Comparison of ENCODE assay signal across 10 mouse cellular contexts in genomic region chr15:61108957-61109356, GRCm38 (mm10).
DNase-seq lines count a peak whose midpoint lies in the region; ATAC-seq and TF ChIP-seq lines count a peak whose summit lies in the region.
"Had no signal": no experiment of that assay in that cellular context is flagged by ENCODE, and none has a peak within 500 bp of the region (broad histone marks: within the 10 kb centered on the region; RNA-seq: fewer than 3 reads in every experiment).

No protein-coding gene starts in this region.

- TF ChIP-seq POLR2A in kidney, adult 2 months (IDR thresholded peaks at IDR 0.05; ENCODE audit: low read depth, low read length), result no peak

- H3K4me1 ChIP-seq in kidney, embryonic 15.5 days, result peaks cover 11% of the 10 kb centered on the region
- no peaks in the 10 kb centered on the region for H3K4me1 ChIP-seq in kidney, adult 2 months (ENCODE audit: control insufficient read depth, insufficient read depth, low read length)
- peaks cover 2% of the 10 kb centered on the region; the same call in 1 of the 2 replicates for H3K4me1 ChIP-seq in forebrain, embryonic 11.5 days (replicated peaks; ENCODE audit: control insufficient read depth, insufficient read depth, low read length)
- H3K4me1 ChIP-seq in liver, embryonic 11.5 days (replicated peaks; ENCODE audit: control insufficient read depth, insufficient read depth, low read length), result no peaks in the 10 kb centered on the region
- H3K4me1 ChIP-seq: midbrain, embryonic 15.5 days had no signal

- H3K9me3 ChIP-seq in kidney, embryonic 15.5 days (replicated peaks), result no peaks in the 10 kb centered on the region
- H3K9me3 ChIP-seq in forebrain, embryonic 11.5 days (ENCODE audit: control insufficient read depth, low read length), result no peaks in the 10 kb centered on the region
- H3K9me3 ChIP-seq in liver, embryonic 11.5 days (ENCODE audit: control insufficient read depth, low read length), result no peaks in the 10 kb centered on the region
- H3K9me3 ChIP-seq: midbrain, embryonic 15.5 days had no signal

- DNase-seq in kidney, adult 2 months, result no peak
- peak; percentile 4 for DNase-seq in embryo, embryonic 11.5 days (ENCODE audit: low read depth, low spot score)
- no peak for DNase-seq in forebrain, embryonic 11.5 days (ENCODE audit: low spot score)
- DNase-seq in mesoderm, embryonic 11.5 days (ENCODE audit: low read depth, low spot score), result peak; percentile 27
- DNase-seq in liver, embryonic 11.5 days (ENCODE audit: low spot score), result no peak
- no peak for DNase-seq in left cerebral cortex, postnatal 14 days (ENCODE audit: low spot score in 2 of 2)
- DNase-seq: kidney, adult 11 months; spleen, adult 18-20 months had no signal

- WGBS in kidney, embryonic 15.5 days, result 45% methylated on average over 2 of the region's 2 CpGs
- 75% methylated on average over 2 of the region's 2 CpGs for WGBS in kidney, adult 2 months
- WGBS in forebrain, embryonic 11.5 days, result 23% methylated on average over 2 of the region's 2 CpGs
- 58% methylated on average over 2 of the region's 2 CpGs for WGBS in liver, embryonic 11.5 days

- no peak for TF ChIP-seq CTCF in kidney, adult 2 months (conservative IDR thresholded peaks at IDR 0.05; ENCODE audit: insufficient read depth, insufficient read length, low read depth, low read length)

- H3K9ac ChIP-seq in kidney, embryonic 15.5 days, result no peak overlapping the region
- no peak overlapping the region for H3K9ac ChIP-seq in forebrain, embryonic 11.5 days (ENCODE audit: low read length)
- no peak overlapping the region for H3K9ac ChIP-seq in liver, embryonic 11.5 days (ENCODE audit: low read depth, low read length)
- H3K9ac ChIP-seq: midbrain, embryonic 15.5 days had no signal

- H3K4me3 ChIP-seq in kidney, embryonic 15.5 days (replicated peaks), result no peak overlapping the region
- H3K4me3 ChIP-seq in kidney, adult 2 months (ENCODE audit: insufficient read depth, low read depth, low read length), result no peak overlapping the region
- no peak overlapping the region for H3K4me3 ChIP-seq in forebrain, embryonic 11.5 days (ENCODE audit: low read depth, low read length)
- H3K4me3 ChIP-seq in liver, embryonic 11.5 days (ENCODE audit: low read depth, low read length), result no peak overlapping the region
- H3K4me3 ChIP-seq: midbrain, embryonic 15.5 days had no signal

- H3K36me3 ChIP-seq in kidney, embryonic 15.5 days, result no peaks in the 10 kb centered on the region
- no peaks in the 10 kb centered on the region for H3K36me3 ChIP-seq in kidney, adult 2 months (ENCODE audit: control insufficient read depth, insufficient read depth, low read length)
- no peaks in the 10 kb centered on the region for H3K36me3 ChIP-seq in forebrain, embryonic 11.5 days (ENCODE audit: control insufficient read depth, insufficient read depth, low read length)
- no peaks in the 10 kb centered on the region for H3K36me3 ChIP-seq in liver, embryonic 11.5 days (ENCODE audit: control insufficient read depth, insufficient read depth, low read length)
- H3K36me3 ChIP-seq: midbrain, embryonic 15.5 days had no signal

- ATAC-seq in kidney, embryonic 15.5 days (replicated peaks; ENCODE audit: low FRiP score), result peak; percentile 76
- ATAC-seq in forebrain, embryonic 11.5 days (replicated peaks; ENCODE audit: low FRiP score), result peak; percentile 61
- ATAC-seq in liver, embryonic 11.5 days (replicated peaks; ENCODE audit: low FRiP score), result no peak
- ATAC-seq: midbrain, embryonic 15.5 days had no signal

- intact Hi-C loops in left cerebral cortex, postnatal 14 days (cut with DNase I), result no loop called here

- no peaks in the 10 kb centered on the region for H3K27me3 ChIP-seq in kidney, embryonic 15.5 days
- H3K27me3 ChIP-seq in kidney, adult 2 months (replicated peaks; ENCODE audit: control insufficient read depth, insufficient read depth, low read length), result no peaks in the 10 kb centered on the region
- no peaks in the 10 kb centered on the region; the same call in 1 of the 2 replicates for H3K27me3 ChIP-seq in forebrain, embryonic 11.5 days (ENCODE audit: control insufficient read depth, insufficient read depth, low read length)
- H3K27me3 ChIP-seq in liver, embryonic 11.5 days (replicated peaks; ENCODE audit: control insufficient read depth, insufficient read depth, low read length), result no peaks in the 10 kb centered on the region
- H3K27me3 ChIP-seq: midbrain, embryonic 15.5 days had no signal

- no peak overlapping the region for H3K4me2 ChIP-seq in kidney, embryonic 15.5 days
- H3K4me2 ChIP-seq in forebrain, embryonic 11.5 days (ENCODE audit: low read depth, low read length, severe bottlenecking), result no peak overlapping the region
- H3K4me2 ChIP-seq in liver, embryonic 11.5 days, result no peak overlapping the region
- H3K4me2 ChIP-seq: midbrain, embryonic 15.5 days had no signal

- peak overlapping the region; percentile 58 for H3K27ac ChIP-seq in kidney, embryonic 15.5 days
- no peak overlapping the region for H3K27ac ChIP-seq in kidney, adult 2 months (ENCODE audit: insufficient read depth, low read depth, low read length)
- peak overlapping the region; percentile 46; the same call in 1 of the 2 replicates for H3K27ac ChIP-seq in forebrain, embryonic 11.5 days (ENCODE audit: low read depth, low read length)
- H3K27ac ChIP-seq in liver, embryonic 11.5 days (ENCODE audit: low read depth, low read length), result no peak overlapping the region
- H3K27ac ChIP-seq: midbrain, embryonic 15.5 days had no signal

Comparison
In these comparisons a context has a peak if more than half of its experiments do, and no peak if none do; other contexts are left out.
1. H3K27ac ChIP-seq: peak in kidney, embryonic 15.5 days (single experiment) and forebrain, embryonic 11.5 days (single experiment); none in kidney, adult 2 months (single experiment) and liver, embryonic 11.5 days (single experiment).
2. DNase-seq: peak in embryo, embryonic 11.5 days (single experiment) and mesoderm, embryonic 11.5 days (single experiment); none in kidney, adult 2 months (single experiment), forebrain, embryonic 11.5 days (single experiment), liver, embryonic 11.5 days (single experiment) and left cerebral cortex, postnatal 14 days (0 of 2).